Mouse (Mus musculus): ENCODE measurements around the gene Crip2.

Gene Crip2

GRCm38 (mm10) chr12:113184945-113185344 is 44.9 kb downstream of the Crip2 start:
- no peak for DNase-seq (ENCODE audit: low read depth, low spot score)

GRCm38 (mm10) chr12:113185442-113186291 is 45.6 kb downstream of the Crip2 start, which contains the start of gene Tmem121:
TSS of gene Tmem121 (plus strand) at chr12:113185930.
- DNase-seq (ENCODE audit: low read depth, low spot score) = no peak

GRCm38 (mm10) chr12:113186326-113187010 is 46.4 kb downstream of the Crip2 start:
- no peak for DNase-seq (ENCODE audit: low read depth, low spot score)

- no peak for DNase-seq (ENCODE audit: low read depth, low spot score)
Measured at GRCm38 (mm10) chr12:113187011-113187375, 47.0 kb downstream of the Crip2 start.

GRCm38 (mm10) chr12:113187584-113188295 is 47.7 kb downstream of the Crip2 start:
- peak; percentile 71 for DNase-seq (ENCODE audit: low read depth, low spot score)

GRCm38 (mm10) chr12:113188349-113189055 is 48.5 kb downstream of the Crip2 start:
- no peak for DNase-seq (ENCODE audit: low read depth, low spot score)

- no peak for DNase-seq (ENCODE audit: low read depth, low spot score)
Measured at GRCm38 (mm10) chr12:113193423-113193822, 53.4 kb downstream of the Crip2 start.

Measured in embryo, embryonic 11.5 days (tissue).